Mouse (Mus musculus) MEL (cell line): ENCODE results near the gene Fam114a2.

ENCODE experiments used
- CTCF ChIP-seq, 3 experiments: IDR thresholded peaks in 2 of 3; conservative IDR thresholded peaks in 1 of 3; 2 replicates each; pipeline ENCODE4 v1.5.1; 2011 to 2012; ENCODE audit warnings: low read length in 3 of 3, low read depth in 2 of 3, mild to moderate bottlenecking in 2 of 3, improper control_type of control experiment in 1 of 3, inconsistent platforms in 1 of 3, mixed read lengths in 1 of 3, moderate library complexity in 1 of 3; ENCODE audit not compliant: control insufficient read depth in 1 of 3, insufficient read depth in 1 of 3, poor library complexity in 1 of 3, severe bottlenecking in 1 of 3
- E2F4 ChIP-seq: IDR thresholded peaks from 2 replicates; pipeline ENCODE4 v1.6.1; 2011; ENCODE audit warnings: low read depth, low read length, improper control_type of control experiment, borderline replicate concordance
- MAZ ChIP-seq: IDR thresholded peaks from 2 replicates; pipeline ENCODE4 v1.6.1; 2012; ENCODE audit warnings: low read depth, mild to moderate bottlenecking, inconsistent platforms, low read length, improper control_type of control experiment
- POLR2A ChIP-seq, 2 experiments: IDR thresholded peaks; 2 replicates each; pipeline ENCODE4 v1.6.1; 2011 to 2012; ENCODE audit warnings: low read length in 2 of 2, mild to moderate bottlenecking in 2 of 2, control low read depth in 1 of 2, improper control_type of control experiment in 1 of 2, low read depth in 1 of 2, moderate library complexity in 1 of 2; ENCODE audit not compliant: control insufficient read depth in 1 of 2, insufficient read depth in 1 of 2, poor library complexity in 1 of 2

- TF ChIP-seq MAZ (no peak), CTCF (IDR thresholded peaks at IDR 0.05 in 2 of 3, conservative IDR thresholded peaks at IDR 0.05 in 1 of 3; ENCODE audit: control insufficient read depth in 1 of 3, insufficient read depth in 1 of 3, low read depth in 2 of 3, low read length in 3 of 3, poor library complexity in 1 of 3, severe bottlenecking in 1 of 3) (no peak), E2F4 (no peak), POLR2A (IDR thresholded peaks at IDR 0.05; ENCODE audit: control insufficient read depth in 1 of 2, insufficient read depth in 1 of 2, low read depth in 1 of 2, low read length in 2 of 2, poor library complexity in 1 of 2) (no peak)
Observed at GRCm38 (mm10) chr11:57515218-57515617, 3.2 kb downstream of the Fam114a2 start.
